Mouse (Mus musculus) liver, embryonic 14.5 days (tissue): ENCODE measurements around the gene Ntm. TPM values are rescaled to one million over a fixed set of nuclear protein-coding genes. Genes with fewer than 3 reads are reported as not detected.

ENCODE experiments used
- ATAC-seq: fragments of 200-750 bp; cut with Nextera tagmentation; 2 replicates; pipeline ENCODE4 v1.8.0; 2017; ENCODE audit warnings: moderate number of reproducible peaks, mild to moderate bottlenecking, moderate library complexity; ENCODE audit not compliant: insufficient read depth
- DNase-seq, 3 experiments: peaks; one replicate each; pipeline ENCODE4 v3.0.0-alpha.2; 2012 to 2013; ENCODE audit warnings: low read depth in 3 of 3, low spot score in 3 of 3
- H3K27ac ChIP-seq: fragments of 300-500 bp; sonication (generic); 2 replicates; pipeline ENCODE4 v1.5.1; 2014; ENCODE audit warnings: moderate library complexity, mild to moderate bottlenecking, control low read depth, inconsistent platforms
- H3K27me3 ChIP-seq: fragments of 300-500 bp; sonication (generic); 2 replicates; pipeline ENCODE4 v1.6.1; 2014; ENCODE audit warnings: mild to moderate bottlenecking, low read length, moderate library complexity; ENCODE audit not compliant: control insufficient read depth, insufficient read depth
- H3K36me3 ChIP-seq: fragments of 300-500 bp; sonication (generic); replicated peaks from 2 replicates; pipeline ENCODE4 v1.6.1; 2014; ENCODE audit warnings: low read depth; ENCODE audit not compliant: control insufficient read depth, insufficient read depth
- H3K4me1 ChIP-seq, 2 experiments: fragments of 200-500 bp in 1 of 2; fragments of 300-500 bp in 1 of 2; sonication (generic) in 1 of 2; replicated peaks; 2 replicates each; pipeline ENCODE4 v1.6.1; 2012 to 2014; ENCODE audit warnings: antibody characterized with exemption in 1 of 2, inconsistent platforms in 1 of 2, low read length in 1 of 2; ENCODE audit not compliant: control insufficient read depth in 2 of 2, insufficient read depth in 2 of 2
- H3K4me2 ChIP-seq: fragments of 300-500 bp; sonication (generic); 2 replicates; pipeline ENCODE4 v1.6.1; 2014; ENCODE audit warnings: low read depth, mild to moderate bottlenecking, control low read depth, moderate library complexity
- H3K4me3 ChIP-seq, 2 experiments: fragments of 200-500 bp in 1 of 2; fragments of 300-500 bp in 1 of 2; sonication (generic) in 1 of 2; 2 replicates each; pipeline ENCODE4 v1.5.1; 2012 to 2014; ENCODE audit warnings: low read depth in 2 of 2, low read length in 2 of 2, mild to moderate bottlenecking in 2 of 2, control low read depth in 1 of 2, inconsistent platforms in 1 of 2, moderate library complexity in 1 of 2; ENCODE audit not compliant: insufficient read depth in 1 of 2
- H3K9ac ChIP-seq: fragments of 300-500 bp; sonication (generic); replicated peaks from 2 replicates; pipeline ENCODE4 v1.6.1; 2014; ENCODE audit warnings: mild to moderate bottlenecking, control low read depth, moderate library complexity
- H3K9me3 ChIP-seq: fragments of 300-500 bp; sonication (generic); 2 replicates; pipeline ENCODE4 v1.6.1; 2016; ENCODE audit warnings: low read length, mixed read lengths; ENCODE audit not compliant: control insufficient read depth
- CTCF ChIP-seq: IDR thresholded peaks from 2 replicates; pipeline ENCODE4 v1.5.1; 2016; ENCODE audit warnings: antibody characterized with exemption, low read depth, control low read depth
- EP300 ChIP-seq: IDR thresholded peaks from 2 replicates; pipeline ENCODE4 v1.6.1; 2016; ENCODE audit warnings: antibody characterized with exemption, low read depth
- whole genome bisulfite sequencing: fragments of 180-500 bp; shearing (Covaris S2); extraction: QIAGEN DNeasy Blood & Tissue Kit; methylation state at CpG from one replicate; pipeline ENCODE4 v1.1.7; 2014; ENCODE audit not compliant: insufficient replicate concordance; 5-methylcytosine and 5-hydroxymethylcytosine counted together
- polyA plus RNA-seq, 2 experiments: library from polyadenylated mRNA; depleted of rRNA in 1 of 2; stranded (reverse) in 1 of 2; unstranded in 1 of 2; fragments of >200 nt; fragmentation: Nextera tagmentation in 1 of 2; extraction: Ambion mirVana in 1 of 2; gene quantifications; 2 replicates each; pipeline versions ENCODE4 v1.2.1 to v1.2.3; 2012 to 2014

Gene Ntm
- polyA plus RNA-seq, 2 experiments: 0.21 to 0.30 TPM

GRCm38 (mm10) chr9:29315842-29316241, 647.1 kb downstream of the Ntm start:
- no peak for ATAC-seq
- DNase-seq: no peak
- H3K4me2 ChIP-seq: no peak overlapping the region
- H3K27ac ChIP-seq: no peak overlapping the region
- H3K4me3 ChIP-seq: no peak overlapping the region
- 43% methylated on average over 8 of the region's 8 CpGs for WGBS
- no peaks in the 10 kb centered on the region for H3K9me3 ChIP-seq
- no peaks in the 10 kb centered on the region for H3K27me3 ChIP-seq
- no peaks in the 10 kb centered on the region for H3K36me3 ChIP-seq
- TF ChIP-seq EP300: no peak
- TF ChIP-seq CTCF: no peak
- no peaks in the 10 kb centered on the region for H3K4me1 ChIP-seq
- no peak overlapping the region for H3K9ac ChIP-seq

GRCm38 (mm10) chr9:29306961-29307360, 656.0 kb downstream of the Ntm start:
- Histone ChIP-seq H3K4me2 (no peak overlapping the region), H3K9me3 (no peaks in the 10 kb centered on the region), H3K27ac (no peak overlapping the region), H3K36me3 (no peaks in the 10 kb centered on the region), H3K4me1 (no peaks in the 10 kb centered on the region), H3K27me3 (no peaks in the 10 kb centered on the region), H3K9ac (no peak overlapping the region), H3K4me3 (no peak overlapping the region)
- DNase-seq (no peak), ATAC-seq (no peak)
- TF ChIP-seq EP300 (no peak), CTCF (no peak)
- WGBS: 8% methylated on average over 2 of the region's 2 CpGs

GRCm38 (mm10) chr9:29298340-29298739, 664.6 kb downstream of the Ntm start:
- Histone ChIP-seq H3K36me3 (no peaks in the 10 kb centered on the region), H3K9me3 (no peaks in the 10 kb centered on the region), H3K4me2 (no peak overlapping the region), H3K9ac (no peak overlapping the region), H3K4me3 (no peak overlapping the region), H3K27ac (no peak overlapping the region), H3K27me3 (no peaks in the 10 kb centered on the region), H3K4me1 (no peaks in the 10 kb centered on the region)
- 80% methylated on average over 3 of the region's 3 CpGs for WGBS
- ATAC-seq (no peak), DNase-seq (no peak)
- no peak for TF ChIP-seq CTCF
- TF ChIP-seq EP300: no peak

- no peaks in the 10 kb centered on the region for H3K36me3 ChIP-seq
- no peak overlapping the region for H3K27ac ChIP-seq
- WGBS: 58% methylated on average over 3 of the region's 3 CpGs
- no peak overlapping the region for H3K4me3 ChIP-seq
- no peak for DNase-seq
- ATAC-seq: no peak
- no peaks in the 10 kb centered on the region for H3K27me3 ChIP-seq
- no peaks in the 10 kb centered on the region for H3K4me1 ChIP-seq
- no peak overlapping the region for H3K9ac ChIP-seq
- H3K9me3 ChIP-seq: no peaks in the 10 kb centered on the region
- TF ChIP-seq EP300: no peak
- TF ChIP-seq CTCF: no peak
- no peak overlapping the region for H3K4me2 ChIP-seq
Observed at GRCm38 (mm10) chr9:29296752-29297151, 666.2 kb downstream of the Ntm start.

GRCm38 (mm10) chr9:29288003-29288704, 674.8 kb downstream of the Ntm start:
- TF ChIP-seq CTCF (no peak), EP300 (no peak)
- Histone ChIP-seq H3K4me1 (no peaks in the 10 kb centered on the region), H3K4me2 (no peak overlapping the region), H3K36me3 (no peaks in the 10 kb centered on the region), H3K4me3 (no peak overlapping the region), H3K9me3 (no peaks in the 10 kb centered on the region), H3K27me3 (no peaks in the 10 kb centered on the region), H3K9ac (no peak overlapping the region), H3K27ac (no peak overlapping the region)
- DNase-seq: no peak
- 54% methylated on average over 7 of the region's 7 CpGs for WGBS
- no peak for ATAC-seq

GRCm38 (mm10) chr9:29285144-29285543, 677.8 kb downstream of the Ntm start:
- H3K9me3 ChIP-seq: no peaks in the 10 kb centered on the region
- ATAC-seq: no peak
- no peaks in the 10 kb centered on the region for H3K4me1 ChIP-seq
- H3K27me3 ChIP-seq: no peaks in the 10 kb centered on the region
- no peak for DNase-seq
- no peak overlapping the region for H3K4me2 ChIP-seq
- no peak overlapping the region for H3K27ac ChIP-seq
- no peak overlapping the region for H3K9ac ChIP-seq
- TF ChIP-seq EP300 (no peak), CTCF (no peak)
- H3K36me3 ChIP-seq: no peaks in the 10 kb centered on the region
- H3K4me3 ChIP-seq: no peak overlapping the region
